Mouse (Mus musculus): ENCODE measurements around the gene Kcnk15. TPM values are rescaled to one million over a fixed set of nuclear protein-coding genes. Genes with fewer than 3 reads are reported as not detected.

The Kcnk15 gene
- polyA plus RNA-seq, 1 experiment from 2014 or later, result not detected

DNA sequence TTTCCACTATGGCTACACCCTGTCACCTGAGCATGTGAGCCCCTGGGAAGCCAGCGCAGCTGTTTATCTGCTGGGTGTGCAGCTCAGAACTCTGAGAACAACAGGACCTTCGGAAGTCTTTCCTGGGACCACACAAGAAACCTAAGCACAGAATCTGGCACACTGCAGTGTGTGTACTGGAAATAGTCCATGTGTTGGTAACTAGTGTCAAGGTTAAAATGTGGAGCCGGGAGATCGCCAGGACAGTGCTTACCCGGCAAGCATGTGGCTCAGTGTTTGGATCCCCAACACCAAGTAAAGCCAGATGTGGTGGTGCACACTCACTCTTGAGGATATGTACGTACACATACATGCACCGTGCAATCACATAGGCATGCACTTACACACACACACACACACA lies 47.6 kb downstream of the Kcnk15 start:
- ATAC-seq, result no peak
- Histone ChIP-seq H3K4me3 (no peak overlapping the region), H3K4me2 (no peak overlapping the region), H3K9me3 (replicated peaks) (no peaks in the 10 kb centered on the region), H3K27ac (no peak overlapping the region), H3K27me3 (no peaks in the 10 kb centered on the region), H3K4me1 (no peaks in the 10 kb centered on the region), H3K36me3 (ENCODE audit: poor library complexity, severe bottlenecking) (no peaks in the 10 kb centered on the region), H3K9ac (no peak overlapping the region)
- 92% methylated on average over 7 of the region's 7 CpGs for WGBS

- ATAC-seq, result no peak
- Histone ChIP-seq H3K4me3 (no peak overlapping the region), H3K4me2 (no peak overlapping the region), H3K4me1 (no peaks in the 10 kb centered on the region), H3K27ac (no peak overlapping the region), H3K36me3 (ENCODE audit: poor library complexity, severe bottlenecking) (no peaks in the 10 kb centered on the region), H3K27me3 (no peaks in the 10 kb centered on the region), H3K9me3 (replicated peaks) (no peaks in the 10 kb centered on the region), H3K9ac (no peak overlapping the region)
- 81% methylated on average over 4 of the region's 4 CpGs for WGBS
Observed at GRCm38 (mm10) chr2:163902448-163902847, 49.0 kb downstream of the Kcnk15 start.

DNA sequence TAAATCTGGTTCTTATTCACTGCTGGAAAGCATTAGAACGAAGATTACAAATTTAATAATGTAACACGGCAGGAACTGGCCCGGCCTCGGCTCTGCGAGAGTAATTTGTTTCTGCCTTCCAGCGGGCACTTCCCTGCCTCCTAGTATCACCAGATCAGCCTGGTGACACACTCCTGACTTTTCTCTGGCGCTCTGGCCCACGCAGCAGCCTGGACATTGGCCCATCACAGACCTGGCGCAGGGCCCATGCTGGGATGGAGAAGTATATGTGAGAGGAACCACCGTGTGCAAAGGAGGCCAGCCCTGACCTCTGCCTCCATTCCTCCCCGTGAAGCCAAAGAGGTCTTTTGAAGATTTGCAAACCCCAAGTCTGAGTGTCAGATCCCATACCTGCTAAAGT lies 50.0 kb downstream of the Kcnk15 start:
- Histone ChIP-seq H3K4me1 (no peaks in the 10 kb centered on the region), H3K9me3 (replicated peaks) (no peaks in the 10 kb centered on the region), H3K27me3 (no peaks in the 10 kb centered on the region), H3K4me3 (no peak overlapping the region), H3K36me3 (ENCODE audit: poor library complexity, severe bottlenecking) (no peaks in the 10 kb centered on the region), H3K9ac (no peak overlapping the region), H3K4me2 (no peak overlapping the region), H3K27ac (no peak overlapping the region)
- no peak for ATAC-seq
- WGBS, result 73% methylated on average over 11 of the region's 11 CpGs

GRCm38 (mm10) chr2:163904323-163904722 lies 50.9 kb downstream of the Kcnk15 start:
- WGBS, result 92% methylated on average over 4 of the region's 4 CpGs
- ATAC-seq, result no peak
- H3K27me3 ChIP-seq, result no peaks in the 10 kb centered on the region
- H3K9me3 ChIP-seq (replicated peaks), result no peaks in the 10 kb centered on the region
- no peak overlapping the region for H3K4me2 ChIP-seq
- H3K9ac ChIP-seq, result no peak overlapping the region
- no peaks in the 10 kb centered on the region for H3K36me3 ChIP-seq (ENCODE audit: poor library complexity, severe bottlenecking)
- H3K27ac ChIP-seq, result no peak overlapping the region
- no peak overlapping the region for H3K4me3 ChIP-seq
- no peaks in the 10 kb centered on the region for H3K4me1 ChIP-seq

DNA sequence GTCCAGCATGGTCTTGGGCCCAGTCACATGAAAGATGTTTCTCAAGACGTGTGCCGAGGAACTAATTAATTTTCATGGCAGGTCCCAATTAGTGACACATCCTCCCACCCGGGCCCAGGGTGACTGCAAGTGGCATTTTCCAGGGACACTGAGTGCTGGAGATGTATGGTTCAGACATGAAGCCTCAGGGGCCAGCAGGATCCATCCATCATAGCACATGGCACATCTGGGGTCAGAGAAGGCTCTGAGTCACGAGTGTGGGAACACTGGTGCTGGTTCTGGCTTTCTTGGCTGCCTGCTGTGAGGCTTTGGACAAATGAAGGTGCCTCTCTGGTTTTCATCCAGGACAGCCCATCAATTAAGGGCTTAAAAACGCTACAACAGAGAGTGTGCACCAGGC lies 53.7 kb downstream of the Kcnk15 start:
- H3K9ac ChIP-seq, result no peak overlapping the region
- no peak overlapping the region for H3K4me2 ChIP-seq
- ATAC-seq, result no peak
- no peaks in the 10 kb centered on the region for H3K27me3 ChIP-seq
- peaks cover 4% of the 10 kb centered on the region; the same call in 1 of the 2 replicates for H3K4me1 ChIP-seq
- no peak overlapping the region for H3K27ac ChIP-seq
- H3K9me3 ChIP-seq (replicated peaks), result no peaks in the 10 kb centered on the region
- no peak overlapping the region for H3K4me3 ChIP-seq
- WGBS, result 65% methylated on average over 5 of the region's 5 CpGs
- no peaks in the 10 kb centered on the region for H3K36me3 ChIP-seq (ENCODE audit: poor library complexity, severe bottlenecking)

Other genes starting within 250 kb of the Kcnk15 start
- gene Serinc3, start 208.5 kb upstream of the Kcnk15 start, polyA plus RNA-seq (2015; fragmentation: Nextera tagmentation; extraction: Ambion mirVana), result 23.9 and 26.4 TPM in 2 replicates
- gene Pkig, start 195.3 kb upstream of the Kcnk15 start, polyA plus RNA-seq (2015; fragmentation: Nextera tagmentation; extraction: Ambion mirVana), result 169 and 170 TPM in 2 replicates
- gene Ada, start 103.4 kb upstream of the Kcnk15 start, polyA plus RNA-seq (2015; fragmentation: Nextera tagmentation; extraction: Ambion mirVana), result 6.6 and 7.3 TPM in 2 replicates
- gene Ccn5, start 32.8 kb upstream of the Kcnk15 start, polyA plus RNA-seq (2015; fragmentation: Nextera tagmentation; extraction: Ambion mirVana), result 0.25 and 0.26 TPM in 2 replicates
- 2.5 and 3.0 TPM in 2 replicates for gene Rims4, start 65.0 kb downstream of the Kcnk15 start, polyA plus RNA-seq (2015; fragmentation: Nextera tagmentation; extraction: Ambion mirVana)
- 361 and 370 TPM in 2 replicates for gene Ywhab, start 141.3 kb downstream of the Kcnk15 start, polyA plus RNA-seq (2015; fragmentation: Nextera tagmentation; extraction: Ambion mirVana)
- gene Pabpc1l, start 171.8 kb downstream of the Kcnk15 start, polyA plus RNA-seq (2015; fragmentation: Nextera tagmentation; extraction: Ambion mirVana), result 1.3 and 1.4 TPM in 2 replicates
- gene Stk4, start 216.7 kb downstream of the Kcnk15 start, polyA plus RNA-seq (2015; fragmentation: Nextera tagmentation; extraction: Ambion mirVana), result 25.6 and 30.8 TPM in 2 replicates
- gene Tomm34, start 217.5 kb downstream of the Kcnk15 start, polyA plus RNA-seq (2015; fragmentation: Nextera tagmentation; extraction: Ambion mirVana), result 47.8 and 54.1 TPM in 2 replicates